Mouse (Mus musculus) urinary bladder, postnatal 36 days (tissue): Measurements from ENCODE around the gene Olfr535.
"Not testable (repeated sequence)": the region's sequence is repeated elsewhere in the genome, so short reads cannot be mapped to it uniquely, and the experiment has no call there.

Experiments
- DNase-seq, 2 experiments: peaks; one replicate each; pipeline ENCODE4 v3.0.0; 2022; ENCODE audit warnings: low spot score in 2 of 2, mixed read lengths in 1 of 2

The Olfr535 gene

GRCm38 (mm10) chr7:140483916-140484315 lies at the start of gene Olfr535:
Gene Olfr535 (plus strand): TSS chr7:140484216.
- DNase-seq = no peak

GRCm38 (mm10) chr7:140443141-140443540 lies 40.9 kb upstream of the Olfr535 start:
- no peak for DNase-seq

GRCm38 (mm10) chr7:140463070-140463469 lies 20.9 kb upstream of the Olfr535 start, which contains the start of gene Olfr533:
Gene Olfr533 (plus strand): TSS chr7:140463370.
- DNase-seq = not testable (repeated sequence)

DNA sequence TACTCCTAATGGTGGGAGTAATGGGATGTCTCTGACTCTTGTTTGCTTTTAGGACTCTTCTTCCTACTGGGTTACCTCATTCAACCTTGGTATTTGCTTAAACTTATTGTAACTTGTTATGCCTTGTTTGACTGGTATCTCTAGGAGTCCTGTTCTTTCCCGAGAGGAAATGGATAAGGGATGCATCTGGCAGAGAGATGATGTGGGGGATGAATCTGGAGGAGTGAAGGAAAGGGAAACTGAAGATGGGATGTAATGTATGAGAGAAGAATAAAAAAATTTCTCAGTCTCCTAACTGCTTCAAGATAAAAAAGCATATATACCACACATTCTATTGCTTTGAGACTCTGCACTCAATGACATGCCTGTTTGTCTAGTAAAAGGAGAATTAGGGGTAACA lies 6.1 kb upstream of the Olfr535 start:
- DNase-seq = no peak

DNA sequence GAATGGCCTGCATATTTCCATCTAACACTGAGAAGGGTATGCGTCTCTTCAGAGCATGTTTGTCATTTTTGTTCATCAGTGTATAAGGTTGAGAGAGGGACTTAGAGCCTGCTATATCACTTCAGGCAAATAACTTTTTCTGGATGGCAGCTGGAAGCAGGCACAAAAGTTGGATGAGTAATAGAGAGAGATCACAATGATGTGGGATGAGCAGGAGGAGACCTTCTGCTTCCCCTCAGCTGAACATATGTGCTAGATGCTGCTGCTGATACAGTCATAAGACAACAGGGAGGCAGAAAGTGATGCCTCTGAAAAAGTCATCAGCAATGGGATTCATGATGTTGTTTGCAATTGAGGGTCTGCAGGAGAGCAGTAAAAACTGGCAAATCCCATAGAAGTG lies 5.3 kb upstream of the Olfr535 start:
- no peak for DNase-seq

GRCm38 (mm10) chr7:140488981-140489380 lies 5.0 kb downstream of the Olfr535 start:
- DNase-seq = no peak

GRCm38 (mm10) chr7:140494231-140494630 lies 10.2 kb downstream of the Olfr535 start:
- DNase-seq = no peak

DNA sequence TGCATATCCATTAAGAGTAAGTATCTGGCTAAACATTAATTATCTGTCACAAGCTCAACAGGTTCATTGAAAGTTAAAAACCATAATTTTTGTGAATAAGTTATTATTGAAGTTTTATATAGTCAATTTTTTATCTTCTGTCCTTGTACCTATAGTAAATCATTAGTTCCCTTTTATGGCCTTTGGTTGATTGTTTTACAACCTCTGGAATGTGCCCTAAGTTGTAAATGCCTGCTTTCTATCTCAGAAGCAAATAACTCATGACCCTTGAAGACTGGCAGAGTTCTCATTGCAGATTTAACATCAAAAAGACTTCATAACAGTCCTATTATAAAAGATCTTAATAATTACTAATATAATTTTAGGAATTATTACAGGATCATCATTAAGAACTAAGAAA lies 10.7 kb downstream of the Olfr535 start:
- DNase-seq = no peak

- peak in 1 of 2 experiments; percentile 15 for DNase-seq
These were observed 23.5 kb downstream of the Olfr535 start, which contains the start of gene Olfr536 for GRCm38 (mm10) chr7:140507346-140508021. Gene Olfr536 (minus strand): TSS chr7:140507396.

DNA sequence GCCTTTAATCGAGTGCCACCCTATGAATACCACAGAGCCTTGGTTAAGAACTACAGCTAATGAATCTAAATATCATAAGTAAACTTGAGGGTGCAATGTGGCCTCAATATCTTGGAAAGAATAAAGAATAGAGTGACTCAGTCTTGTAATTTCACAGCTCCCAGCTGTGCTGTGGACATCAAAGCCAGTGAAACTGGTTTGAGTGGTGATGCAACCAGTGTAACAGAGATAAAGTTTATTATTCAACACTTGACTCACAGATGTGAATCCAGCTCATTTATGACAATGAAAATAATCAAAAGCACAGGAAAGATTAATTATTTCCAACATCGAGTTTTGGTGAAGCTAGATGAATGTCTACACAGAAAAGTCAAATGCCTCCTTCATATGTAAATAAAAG lies 55.7 kb downstream of the Olfr535 start:
- no peak for DNase-seq
